Mouse (Mus musculus) erythroblast, embryonic 14.5 days (primary cell): Measurements from ENCODE around the gene Hoxa9. TPM values are rescaled to one million over a fixed set of nuclear protein-coding genes. Genes with fewer than 3 reads are reported as not detected.

ENCODE experiments used
- H3K27me3 ChIP-seq: 2 replicates; pipeline ENCODE4 v1.6.1; 2012; ENCODE audit warnings: inconsistent platforms; ENCODE audit not compliant: control insufficient read depth
- H3K36me3 ChIP-seq: 2 replicates; pipeline ENCODE4 v1.6.1; 2012; ENCODE audit warnings: mild to moderate bottlenecking, inconsistent platforms; ENCODE audit not compliant: control insufficient read depth
- H3K4me1 ChIP-seq: 2 replicates; pipeline ENCODE4 v1.6.1; 2012; ENCODE audit warnings: inconsistent platforms; ENCODE audit not compliant: control insufficient read depth
- H3K4me3 ChIP-seq: replicated peaks from 2 replicates; pipeline ENCODE3; 2012; ENCODE audit warnings: moderate library complexity, mild to moderate bottlenecking, inconsistent platforms
- H3K9me3 ChIP-seq: 2 replicates; pipeline ENCODE4 v1.6.1; 2012; ENCODE audit warnings: low read length, inconsistent platforms, mixed read lengths; ENCODE audit not compliant: control insufficient read depth
- GATA1 ChIP-seq: IDR thresholded peaks from 2 replicates; pipeline ENCODE4 v1.6.1; 2012; ENCODE audit warnings: low read length, inconsistent platforms, mixed read lengths
- TAL1 ChIP-seq: IDR thresholded peaks from 3 replicates; pipeline ENCODE4 v1.6.1; 2012; ENCODE audit warnings: low read length, inconsistent platforms, mixed read lengths
- polyA plus RNA-seq: library from polyadenylated mRNA; stranded (reverse); fragments of >175 nt; gene quantifications from 2 replicates; pipeline ENCODE4 v1.2.3, GENCODE M21; 2012

Hoxa9 gene
- polyA plus RNA-seq, 1 experiment = not detected

GRCm38 (mm10) chr6:52252775-52253376 is 22.0 kb upstream of the Hoxa9 start:
- H3K4me3 ChIP-seq = no peak overlapping the region
- no peak for TF ChIP-seq TAL1
- no peaks in the 10 kb centered on the region for H3K36me3 ChIP-seq
- no peaks in the 10 kb centered on the region for H3K4me1 ChIP-seq
- peaks cover 99% of the 10 kb centered on the region for H3K27me3 ChIP-seq
- no peaks in the 10 kb centered on the region; the same call in 1 of the 2 replicates for H3K9me3 ChIP-seq

DNA sequence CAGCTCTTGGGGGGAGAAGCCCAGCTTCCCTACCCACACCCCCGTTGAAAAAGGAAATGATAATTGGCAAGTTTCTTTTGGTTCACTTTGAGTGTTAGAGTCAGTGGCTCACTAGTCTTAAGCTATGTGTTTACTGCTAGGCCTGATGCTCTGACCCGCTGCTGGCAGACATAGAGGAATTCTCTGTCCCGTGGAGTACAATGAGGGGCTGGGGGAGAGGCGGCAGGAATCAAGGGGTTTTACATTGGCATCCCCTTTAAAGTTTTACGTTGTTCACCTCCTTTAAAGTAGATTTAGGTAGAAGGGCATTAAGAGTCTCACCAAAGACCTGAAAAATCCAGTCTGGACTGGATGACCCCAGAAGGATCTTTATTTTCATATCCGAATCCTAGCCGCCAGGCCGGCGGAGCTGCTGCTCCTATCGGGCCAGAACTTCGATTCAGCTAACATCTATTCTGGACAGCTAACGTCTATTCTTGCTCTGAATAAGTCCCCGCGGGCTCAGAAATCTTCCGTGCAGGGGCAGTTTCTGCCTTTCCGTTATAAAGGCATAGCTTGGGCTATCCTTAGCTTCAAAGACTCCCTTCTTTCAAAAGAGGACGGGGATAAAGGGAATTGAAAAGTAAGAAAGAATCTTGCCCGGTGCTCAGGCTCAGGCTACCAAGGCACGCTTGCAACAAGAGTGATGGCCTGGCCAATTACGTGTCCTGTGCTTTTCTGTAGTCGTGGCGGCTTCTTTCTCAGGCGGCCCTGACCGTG is 21.3 kb upstream of the Hoxa9 start:
- TF ChIP-seq TAL1 = no peak
- no peak for TF ChIP-seq GATA1
- Histone ChIP-seq H3K9me3 (no peaks in the 10 kb centered on the region; the same call in 1 of the 2 replicates), H3K4me3 (no peak overlapping the region), H3K27me3 (peaks cover 99% of the 10 kb centered on the region), H3K36me3 (no peaks in the 10 kb centered on the region), H3K4me1 (no peaks in the 10 kb centered on the region)

DNA sequence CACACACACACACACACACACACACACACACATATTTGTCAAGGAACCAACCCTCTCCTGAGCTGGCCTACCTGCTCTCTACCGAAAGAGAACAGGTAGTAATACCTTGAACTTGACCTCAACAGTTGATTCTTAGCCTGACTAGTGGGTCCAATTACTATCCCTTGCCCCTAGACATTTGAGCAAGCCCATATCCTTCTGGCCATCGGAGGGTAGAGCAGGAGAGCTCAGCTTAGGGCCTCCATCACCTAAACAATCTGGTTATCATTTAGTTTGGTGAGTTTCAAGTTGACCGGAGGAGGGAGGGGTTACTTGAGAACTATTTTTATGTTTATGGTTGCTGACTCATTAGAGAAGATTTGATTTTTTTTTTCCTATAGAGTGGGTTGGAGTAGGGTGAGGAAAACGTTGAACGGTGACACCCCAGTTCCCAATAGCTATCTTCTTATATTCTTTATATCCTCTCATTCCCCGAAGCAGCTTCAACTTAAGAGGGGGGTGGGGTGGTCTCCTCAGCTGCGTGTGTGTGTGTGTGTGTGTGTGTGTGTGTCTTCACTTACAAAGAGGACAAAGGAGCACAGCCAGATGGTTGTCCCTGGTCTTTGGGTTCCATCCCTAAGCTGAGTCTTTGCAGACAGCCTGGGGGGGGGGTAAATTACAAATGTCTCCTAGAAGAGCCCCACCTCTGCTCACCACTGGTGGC is 20.4 kb upstream of the Hoxa9 start:
- Histone ChIP-seq H3K27me3 (peaks cover 99% of the 10 kb centered on the region), H3K4me3 (no peak overlapping the region), H3K9me3 (no peaks in the 10 kb centered on the region; the same call in 1 of the 2 replicates), H3K36me3 (no peaks in the 10 kb centered on the region), H3K4me1 (no peaks in the 10 kb centered on the region)
- no peak for TF ChIP-seq GATA1
- TF ChIP-seq TAL1 = no peak

DNA sequence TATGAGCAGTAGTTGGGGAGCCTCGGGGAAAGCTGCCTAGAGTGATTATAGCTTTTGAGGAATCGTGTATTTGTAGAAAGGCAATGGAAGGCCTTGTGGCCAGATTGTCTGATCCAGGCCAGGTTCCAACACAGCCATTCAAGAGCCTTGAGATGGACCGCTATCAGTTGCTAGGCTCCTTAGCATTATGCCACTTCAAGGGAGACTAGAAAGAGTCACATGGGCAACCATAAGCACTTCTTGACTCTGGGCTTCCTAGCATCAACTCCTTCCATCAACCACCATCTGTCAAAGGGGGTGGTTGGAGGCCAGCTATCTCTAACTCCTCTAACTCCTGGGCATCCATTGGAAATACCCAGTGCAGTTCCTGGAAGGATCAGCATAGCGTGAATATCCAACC is 18.9 kb upstream of the Hoxa9 start:
- Histone ChIP-seq H3K4me1 (no peaks in the 10 kb centered on the region), H3K9me3 (no peaks in the 10 kb centered on the region; the same call in 1 of the 2 replicates), H3K4me3 (no peak overlapping the region), H3K36me3 (no peaks in the 10 kb centered on the region), H3K27me3 (peaks cover 100% of the 10 kb centered on the region)
- no peak for TF ChIP-seq GATA1
- TF ChIP-seq TAL1 = no peak

- no peaks in the 10 kb centered on the region for H3K4me1 ChIP-seq
- no peaks in the 10 kb centered on the region for H3K36me3 ChIP-seq
These were observed 18.5 kb upstream of the Hoxa9 start for GRCm38 (mm10) chr6:52249415-52249738.

DNA sequence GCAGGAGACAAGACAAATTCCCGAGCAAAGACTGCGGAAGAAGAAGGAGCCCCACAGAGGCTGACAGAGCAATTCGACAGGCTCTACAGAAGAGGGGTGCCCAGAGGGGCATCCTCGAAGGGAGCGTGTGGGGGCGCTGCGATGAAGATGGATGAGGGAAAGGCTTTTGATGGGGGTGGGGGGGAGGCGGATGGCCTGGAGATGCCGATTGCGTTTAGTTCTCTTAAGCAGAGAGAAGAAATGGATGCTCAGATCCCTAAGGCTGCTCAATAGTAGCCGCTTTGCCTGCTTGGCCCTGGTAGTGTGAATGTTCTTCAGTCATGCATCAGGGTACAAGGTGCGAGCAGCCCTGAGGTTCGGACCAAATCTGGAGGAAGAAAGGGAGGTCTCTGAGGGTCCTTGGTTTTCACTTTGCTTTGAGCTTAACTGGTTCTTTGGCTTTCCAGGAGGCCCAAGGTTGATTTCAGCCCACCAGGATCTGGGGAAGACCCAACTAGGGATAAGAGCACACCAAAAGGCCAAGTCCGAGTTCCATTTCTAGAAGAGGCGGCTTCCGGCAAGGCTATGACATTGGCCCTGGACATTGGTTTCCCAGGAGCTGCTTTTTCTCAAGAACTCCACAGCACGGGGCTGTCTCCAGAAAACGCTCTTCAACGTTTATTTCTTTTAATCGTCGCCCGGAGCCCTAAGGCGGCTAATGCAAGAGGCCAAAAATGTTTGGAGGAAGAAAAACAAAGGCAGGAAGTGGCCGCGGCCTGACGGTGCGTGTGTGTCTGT is 17.9 kb upstream of the Hoxa9 start:
- Histone ChIP-seq H3K9me3 (no peaks in the 10 kb centered on the region; the same call in 1 of the 2 replicates), H3K4me1 (no peaks in the 10 kb centered on the region), H3K4me3 (no peak overlapping the region), H3K27me3 (peaks cover 100% of the 10 kb centered on the region), H3K36me3 (no peaks in the 10 kb centered on the region)
- TF ChIP-seq GATA1 (no peak), TAL1 (no peak)

More at GRCm38 (mm10) chr6:52249415-52249738, 18.5 kb upstream of the Hoxa9 start:
- H3K4me3 ChIP-seq = no peak overlapping the region
- H3K27me3 ChIP-seq = peaks cover 100% of the 10 kb centered on the region
- TF ChIP-seq TAL1 (no peak), GATA1 (no peak)
- H3K9me3 ChIP-seq = no peaks in the 10 kb centered on the region; the same call in 1 of the 2 replicates

GRCm38 (mm10) chr6:52247766-52248637 is 17.1 kb upstream of the Hoxa9 start:
- TF ChIP-seq GATA1 (no peak), TAL1 (no peak)

GRCm38 (mm10) chr6:52246916-52247315 is 16.0 kb upstream of the Hoxa9 start:
- Histone ChIP-seq H3K4me3 (no peak overlapping the region), H3K36me3 (no peaks in the 10 kb centered on the region), H3K4me1 (no peaks in the 10 kb centered on the region), H3K27me3 (peaks cover 100% of the 10 kb centered on the region), H3K9me3 (no peaks in the 10 kb centered on the region)
- no peak for TF ChIP-seq GATA1
- no peak for TF ChIP-seq TAL1

More at GRCm38 (mm10) chr6:52247766-52248637, 17.1 kb upstream of the Hoxa9 start:
- Histone ChIP-seq H3K4me3 (no peak overlapping the region), H3K27me3 (peaks cover 100% of the 10 kb centered on the region), H3K36me3 (no peaks in the 10 kb centered on the region), H3K4me1 (no peaks in the 10 kb centered on the region), H3K9me3 (no peaks in the 10 kb centered on the region)
